Mouse (Mus musculus): Measurements from ENCODE around the gene Dot1l. TPM values are rescaled to one million over a fixed set of nuclear protein-coding genes. Genes with fewer than 3 reads are reported as not detected.
"Not testable (repeated sequence)": the region's sequence is repeated elsewhere in the genome, so short reads cannot be mapped to it uniquely, and the experiment has no call there.

Gene Dot1l
- polyA plus RNA-seq, 1 experiment from 2014 or later = 29.2 TPM

DNA sequence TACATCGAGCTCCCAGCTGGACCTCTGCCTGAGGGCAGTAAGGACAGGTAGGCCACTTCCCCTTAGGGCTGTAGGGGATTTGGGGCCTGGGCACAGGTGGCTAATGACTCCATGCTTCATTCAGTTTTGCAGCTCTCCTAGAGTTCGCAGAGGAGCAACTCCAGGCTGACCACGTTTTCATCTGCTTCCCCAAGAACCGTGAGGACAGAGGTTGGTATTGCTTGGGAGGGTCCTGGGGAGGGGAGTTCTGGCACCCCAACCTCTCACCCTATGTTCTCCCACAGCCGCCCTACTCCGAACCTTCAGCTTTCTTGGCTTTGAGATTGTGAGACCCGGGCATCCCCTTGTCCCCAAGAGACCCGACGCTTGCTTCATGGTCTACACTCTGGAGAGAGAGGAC is 73.6 kb downstream of the Dot1l start:
- H3K27me3 ChIP-seq (ENCODE audit: control insufficient read depth, insufficient read depth, low read length); ATAC-seq (ENCODE audit: low FRiP score, low TSS enrichment); H3K27ac ChIP-seq (ENCODE audit: low read depth, low read length); H3K9me3 ChIP-seq (ENCODE audit: control insufficient read depth, low read length); H3K4me3 ChIP-seq (ENCODE audit: low read length); H3K9ac ChIP-seq (ENCODE audit: low read depth, low read length): not testable (repeated sequence)
- 81% methylated on average over 7 of the region's 9 CpGs for WGBS
- H3K36me3 ChIP-seq (ENCODE audit: control insufficient read depth, insufficient read depth, low read length) = peaks cover 19% of the 10 kb centered on the region
- H3K4me1 ChIP-seq (ENCODE audit: control insufficient read depth, insufficient read depth, low read length) = peaks cover 18% of the 10 kb centered on the region
- peak overlapping the region; percentile 97 for H3K4me2 ChIP-seq (replicated peaks; ENCODE audit: low read depth, low read length)

DNA sequence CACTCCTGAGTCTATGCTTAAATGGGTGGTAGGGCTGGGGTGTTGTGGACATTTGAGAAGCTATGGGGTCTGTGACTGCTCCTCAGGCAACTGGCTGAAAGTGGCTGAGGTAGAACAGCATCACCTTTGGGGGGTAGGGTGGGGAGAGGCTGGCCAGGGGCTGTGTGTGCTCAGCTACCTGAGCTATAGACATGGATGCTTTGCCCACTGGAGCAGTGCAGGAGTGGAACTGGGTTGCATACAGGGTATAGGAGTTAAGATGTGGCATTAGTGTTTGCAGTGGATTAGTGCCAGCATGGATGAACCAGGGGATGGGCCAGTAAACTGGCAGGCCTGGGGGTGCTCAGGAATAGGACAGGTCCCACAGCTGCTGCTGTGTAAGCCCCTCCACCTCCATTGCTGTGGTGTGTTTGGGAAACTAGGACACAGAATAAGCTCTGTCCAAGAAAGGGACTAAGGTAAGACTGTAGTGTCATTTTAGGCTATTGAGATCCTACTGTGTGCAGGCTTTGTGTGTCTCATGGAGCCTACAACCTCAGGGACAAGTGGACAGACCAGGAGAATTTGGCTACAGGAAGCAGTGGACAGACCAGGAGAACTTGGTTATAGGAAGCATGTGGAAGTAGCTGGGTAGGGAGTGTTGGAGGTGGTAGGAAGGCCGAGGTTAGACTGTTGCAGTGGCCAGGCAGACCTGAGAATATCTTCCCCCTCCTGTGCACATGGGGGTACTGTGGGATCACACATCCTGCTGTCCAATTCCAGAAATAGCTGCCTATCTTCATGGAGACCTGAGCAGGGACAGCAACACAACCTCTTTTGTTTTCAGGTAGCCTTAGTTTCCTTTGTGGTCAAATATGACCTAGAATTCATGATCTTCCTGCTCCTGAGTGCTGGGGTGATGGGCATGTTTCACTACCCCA is 74.6 kb downstream of the Dot1l start:
- Histone ChIP-seq H3K27ac (ENCODE audit: low read depth, low read length) (no peak overlapping the region), H3K4me3 (ENCODE audit: low read length) (no peak overlapping the region)

DNA sequence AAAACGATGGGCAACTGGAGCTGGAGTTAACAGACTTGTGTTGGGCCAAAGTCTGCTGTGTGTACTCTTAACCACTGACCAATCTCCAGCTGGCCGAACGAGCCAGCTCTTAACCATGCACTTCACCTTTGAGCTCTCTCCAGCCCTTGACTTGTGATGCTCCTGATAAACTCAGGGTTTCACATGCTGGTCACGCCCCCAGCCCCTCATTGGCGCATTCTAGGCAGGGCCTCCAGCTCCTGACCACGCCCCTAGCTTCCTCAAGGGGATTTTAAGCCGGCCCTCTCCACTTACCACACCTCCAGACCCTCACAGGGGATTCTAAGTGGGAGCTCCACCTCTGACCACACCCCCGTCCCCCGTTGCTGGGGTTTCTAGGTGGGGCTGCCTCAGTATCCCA is 76.1 kb downstream of the Dot1l start:
- Histone ChIP-seq H3K9ac (ENCODE audit: low read depth, low read length) (no peak overlapping the region), H3K27ac (ENCODE audit: low read depth, low read length) (no peak overlapping the region), H3K27me3 (ENCODE audit: control insufficient read depth, insufficient read depth, low read length) (peaks cover 28% of the 10 kb centered on the region), H3K9me3 (ENCODE audit: control insufficient read depth, low read length) (peaks cover 11% of the 10 kb centered on the region), H3K36me3 (ENCODE audit: control insufficient read depth, insufficient read depth, low read length) (peaks cover 19% of the 10 kb centered on the region), H3K4me1 (ENCODE audit: control insufficient read depth, insufficient read depth, low read length) (peaks cover 18% of the 10 kb centered on the region), H3K4me3 (ENCODE audit: low read length) (no peak overlapping the region), H3K4me2 (replicated peaks; ENCODE audit: low read depth, low read length) (no peak overlapping the region; the same call in 1 of the 2 replicates)
- under 1% methylated on average over 9 of the region's 9 CpGs for WGBS
- peak; percentile 32 for ATAC-seq (ENCODE audit: low FRiP score, low TSS enrichment)

More for the DNA sequence above, 74.6 kb downstream of the Dot1l start:
- H3K9ac ChIP-seq (ENCODE audit: low read depth, low read length) = no peak overlapping the region
- H3K36me3 ChIP-seq (ENCODE audit: control insufficient read depth, insufficient read depth, low read length) = peaks cover 19% of the 10 kb centered on the region
- 80% methylated on average over 1 of the region's 1 CpGs for WGBS
- no peak overlapping the region for H3K4me2 ChIP-seq (replicated peaks; ENCODE audit: low read depth, low read length)
- ATAC-seq (ENCODE audit: low FRiP score, low TSS enrichment) = no peak
- H3K27me3 ChIP-seq (ENCODE audit: control insufficient read depth, insufficient read depth, low read length) = peaks cover 14% of the 10 kb centered on the region
- peaks cover 4% of the 10 kb centered on the region; the same call in 1 of the 2 replicates for H3K9me3 ChIP-seq (ENCODE audit: control insufficient read depth, low read length)
- H3K4me1 ChIP-seq (ENCODE audit: control insufficient read depth, insufficient read depth, low read length) = peaks cover 18% of the 10 kb centered on the region

DNA sequence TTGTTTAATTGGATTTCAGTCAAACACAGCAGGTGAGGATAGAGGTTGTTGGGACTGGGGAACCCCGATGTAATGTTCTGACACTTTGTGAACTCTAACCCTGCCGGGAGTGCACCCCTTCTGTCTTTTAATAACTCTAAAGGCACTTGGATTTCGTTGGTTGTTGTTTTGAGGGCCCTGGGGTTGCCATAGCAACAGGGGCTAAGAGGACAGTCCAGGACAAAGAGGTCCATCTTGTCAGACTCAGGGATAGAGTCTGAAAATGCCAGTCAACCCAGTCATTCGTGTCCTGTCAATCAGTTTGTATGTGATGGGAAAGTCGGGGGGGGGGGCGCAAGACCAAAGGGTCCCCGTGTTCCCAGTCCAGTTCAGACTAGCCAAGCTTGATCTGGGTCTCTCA is 77.8 kb downstream of the Dot1l start:
- 76% methylated on average over 7 of the region's 7 CpGs for WGBS
- Histone ChIP-seq H3K27me3 (ENCODE audit: control insufficient read depth, insufficient read depth, low read length) (peaks cover 36% of the 10 kb centered on the region), H3K36me3 (ENCODE audit: control insufficient read depth, insufficient read depth, low read length) (peaks cover 19% of the 10 kb centered on the region), H3K9me3 (ENCODE audit: control insufficient read depth, low read length) (peaks cover 11% of the 10 kb centered on the region), H3K9ac (ENCODE audit: low read depth, low read length) (no peak overlapping the region), H3K4me1 (ENCODE audit: control insufficient read depth, insufficient read depth, low read length) (peaks cover 14% of the 10 kb centered on the region), H3K4me3 (ENCODE audit: low read length) (no peak overlapping the region), H3K27ac (ENCODE audit: low read depth, low read length) (no peak overlapping the region), H3K4me2 (replicated peaks; ENCODE audit: low read depth, low read length) (no peak overlapping the region)
- no peak for ATAC-seq (ENCODE audit: low FRiP score, low TSS enrichment)

DNA sequence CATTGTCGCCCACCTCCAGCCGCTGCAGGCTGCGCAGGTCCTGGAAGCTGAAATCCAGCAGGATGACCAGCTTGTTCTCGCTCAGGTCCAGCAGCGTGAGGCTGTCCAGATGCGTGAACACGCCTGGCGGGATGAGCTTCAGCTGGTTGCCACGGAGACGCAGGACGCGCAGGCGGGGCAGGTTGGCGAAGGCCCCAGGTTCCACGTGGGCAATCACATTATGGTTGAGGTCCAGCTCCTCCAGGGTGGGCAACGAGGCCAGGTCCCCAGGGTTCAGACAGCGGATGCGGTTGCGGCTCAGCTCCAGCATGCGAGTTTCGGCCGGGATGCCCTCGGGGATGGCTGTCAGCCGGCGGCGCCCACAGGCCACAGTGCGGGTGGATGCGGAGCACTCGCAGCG is 80.6 kb downstream of the Dot1l start:
- whole genome bisulfite sequencing = 59% methylated on average over 30 of the region's 30 CpGs
- no peak overlapping the region for H3K4me3 ChIP-seq (ENCODE audit: low read length)
- no peak overlapping the region for H3K27ac ChIP-seq (ENCODE audit: low read depth, low read length)
- H3K27me3 ChIP-seq (ENCODE audit: control insufficient read depth, insufficient read depth, low read length) = peaks cover 39% of the 10 kb centered on the region
- no peak overlapping the region for H3K4me2 ChIP-seq (replicated peaks; ENCODE audit: low read depth, low read length)
- no peak for ATAC-seq (ENCODE audit: low FRiP score, low TSS enrichment)
- H3K9me3 ChIP-seq (ENCODE audit: control insufficient read depth, low read length) = peaks cover 11% of the 10 kb centered on the region
- H3K36me3 ChIP-seq (ENCODE audit: control insufficient read depth, insufficient read depth, low read length) = peaks cover 3% of the 10 kb centered on the region; the same call in 1 of the 2 replicates
- H3K4me1 ChIP-seq (ENCODE audit: control insufficient read depth, insufficient read depth, low read length) = peaks cover 7% of the 10 kb centered on the region
- no peak overlapping the region for H3K9ac ChIP-seq (ENCODE audit: low read depth, low read length)

DNA sequence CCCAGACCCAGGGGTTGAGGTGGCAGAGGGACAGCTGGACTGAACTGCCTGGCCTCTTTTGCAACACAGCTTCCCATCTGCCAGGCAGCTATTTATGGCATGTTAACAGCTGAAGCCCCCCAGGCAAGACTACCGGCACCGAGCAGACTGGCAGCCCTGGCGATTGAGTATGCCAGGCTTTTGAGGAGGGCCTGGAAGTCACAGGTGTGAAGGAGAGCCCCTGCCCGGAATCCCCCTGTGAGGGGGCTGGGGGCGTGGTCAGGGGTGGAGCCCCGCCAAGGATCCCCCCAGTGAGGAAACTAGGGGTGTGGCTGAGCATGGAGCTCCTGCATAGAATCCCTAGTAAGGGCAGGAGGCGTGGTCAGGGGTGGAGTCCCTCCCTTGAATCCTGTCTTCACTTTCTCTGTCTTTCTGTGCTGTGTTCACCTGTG is 82.0 kb downstream of the Dot1l start:
- WGBS = 51% methylated on average over 7 of the region's 7 CpGs
- Histone ChIP-seq H3K27me3 (ENCODE audit: control insufficient read depth, insufficient read depth, low read length) (peaks cover 42% of the 10 kb centered on the region), H3K4me2 (replicated peaks; ENCODE audit: low read depth, low read length) (no peak overlapping the region), H3K4me3 (ENCODE audit: low read length) (no peak overlapping the region), H3K9me3 (ENCODE audit: control insufficient read depth, low read length) (peaks cover 11% of the 10 kb centered on the region), H3K36me3 (ENCODE audit: control insufficient read depth, insufficient read depth, low read length) (no peaks in the 10 kb centered on the region), H3K9ac (ENCODE audit: low read depth, low read length) (no peak overlapping the region), H3K27ac (ENCODE audit: low read depth, low read length) (no peak overlapping the region), H3K4me1 (ENCODE audit: control insufficient read depth, insufficient read depth, low read length) (no peaks in the 10 kb centered on the region)
- no peak for ATAC-seq (ENCODE audit: low FRiP score, low TSS enrichment)

DNA sequence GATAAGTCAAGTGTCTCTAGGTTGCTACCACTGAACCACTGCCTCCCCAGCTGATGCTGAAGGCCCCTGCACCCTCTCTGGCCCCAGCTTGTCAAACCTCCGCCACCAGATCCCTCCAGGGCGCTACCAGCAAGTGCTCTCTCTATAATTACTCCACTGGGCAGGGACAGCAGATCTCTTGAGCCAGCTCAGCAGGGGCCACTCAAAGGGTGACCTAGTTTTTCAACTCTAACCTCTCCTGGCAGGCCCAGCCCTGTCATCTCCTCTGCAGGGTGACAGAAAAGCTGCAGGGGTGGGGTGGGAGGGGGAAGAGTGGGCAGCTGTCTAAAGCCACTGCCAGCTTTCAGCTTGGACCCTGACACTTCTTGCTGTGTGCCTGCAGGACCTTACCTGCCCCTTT is 82.8 kb downstream of the Dot1l start:
- H3K27me3 ChIP-seq (ENCODE audit: control insufficient read depth, insufficient read depth, low read length) = peaks cover 51% of the 10 kb centered on the region
- WGBS = 20% methylated on average over 2 of the region's 2 CpGs
- H3K27ac ChIP-seq (ENCODE audit: low read depth, low read length) = no peak overlapping the region
- ATAC-seq (ENCODE audit: low FRiP score, low TSS enrichment) = no peak
- H3K36me3 ChIP-seq (ENCODE audit: control insufficient read depth, insufficient read depth, low read length) = no peaks in the 10 kb centered on the region
- H3K4me3 ChIP-seq (ENCODE audit: low read length) = no peak overlapping the region
- no peak overlapping the region for H3K9ac ChIP-seq (ENCODE audit: low read depth, low read length)
- H3K9me3 ChIP-seq (ENCODE audit: control insufficient read depth, low read length) = peaks cover 11% of the 10 kb centered on the region
- H3K4me1 ChIP-seq (ENCODE audit: control insufficient read depth, insufficient read depth, low read length) = no peaks in the 10 kb centered on the region
- H3K4me2 ChIP-seq (replicated peaks; ENCODE audit: low read depth, low read length) = no peak overlapping the region

DNA sequence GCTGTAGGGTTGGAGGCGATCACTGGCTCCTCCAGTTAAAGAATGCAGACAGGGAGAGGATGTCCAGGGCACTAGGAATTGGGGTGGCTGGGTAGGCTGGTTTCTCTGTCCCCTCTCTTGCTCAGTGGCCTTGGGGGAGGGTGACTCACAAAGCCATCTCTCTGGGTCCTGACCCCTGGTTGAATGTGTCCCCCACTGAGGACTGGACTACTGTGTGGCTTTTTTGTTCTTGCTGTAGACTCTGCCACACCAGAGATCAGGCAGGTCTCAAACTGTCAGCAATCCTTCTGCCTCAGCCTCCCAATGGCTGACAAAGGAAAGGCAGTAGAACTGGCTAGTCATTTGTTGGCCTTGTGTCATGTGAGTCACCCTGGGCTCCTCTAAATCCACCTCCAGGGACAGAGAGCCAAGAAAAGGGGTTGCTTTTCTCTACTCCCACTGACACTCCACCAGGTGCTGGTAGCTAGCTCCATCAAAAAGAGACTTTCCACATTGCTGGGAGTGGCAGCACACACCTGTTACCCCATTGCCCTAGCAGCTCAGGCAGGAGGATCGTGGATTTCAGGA is 83.4 kb downstream of the Dot1l start:
- peaks cover under 1% of the 10 kb centered on the region; the same call in 1 of the 2 replicates for H3K4me1 ChIP-seq (ENCODE audit: control insufficient read depth, insufficient read depth, low read length)
- H3K27ac ChIP-seq (ENCODE audit: low read depth, low read length) = no peak overlapping the region
- 53% methylated on average over 2 of the region's 2 CpGs for WGBS
- H3K27me3 ChIP-seq (ENCODE audit: control insufficient read depth, insufficient read depth, low read length) = peaks cover 54% of the 10 kb centered on the region
- ATAC-seq (ENCODE audit: low FRiP score, low TSS enrichment) = no peak
- peaks cover 11% of the 10 kb centered on the region for H3K9me3 ChIP-seq (ENCODE audit: control insufficient read depth, low read length)
- H3K4me2 ChIP-seq (replicated peaks; ENCODE audit: low read depth, low read length) = no peak overlapping the region
- no peak overlapping the region for H3K9ac ChIP-seq (ENCODE audit: low read depth, low read length)
- no peaks in the 10 kb centered on the region for H3K36me3 ChIP-seq (ENCODE audit: control insufficient read depth, insufficient read depth, low read length)
- H3K4me3 ChIP-seq (ENCODE audit: low read length) = no peak overlapping the region

DNA sequence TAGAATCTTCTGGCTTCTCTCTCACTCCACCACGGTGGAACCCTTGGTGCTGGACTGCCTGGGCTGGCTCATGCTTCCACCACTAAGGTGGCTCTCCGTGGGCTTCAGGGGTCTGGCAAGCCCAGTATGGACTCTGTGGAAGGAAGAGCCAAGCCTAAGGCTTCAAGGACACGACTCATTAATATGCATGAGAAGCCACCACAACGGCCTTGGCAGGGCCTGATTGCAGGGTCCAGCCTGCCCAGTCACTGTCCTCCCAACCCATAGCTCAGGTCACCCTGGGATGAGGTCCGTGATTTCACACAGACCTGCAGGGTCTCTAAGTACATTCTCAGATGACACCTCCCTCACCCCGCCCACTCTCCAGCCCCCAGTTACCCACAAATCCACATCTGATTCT is 84.8 kb downstream of the Dot1l start:
- Histone ChIP-seq H3K27me3 (ENCODE audit: control insufficient read depth, insufficient read depth, low read length) (peaks cover 54% of the 10 kb centered on the region), H3K36me3 (ENCODE audit: control insufficient read depth, insufficient read depth, low read length) (no peaks in the 10 kb centered on the region), H3K9ac (ENCODE audit: low read depth, low read length) (no peak overlapping the region), H3K4me1 (ENCODE audit: control insufficient read depth, insufficient read depth, low read length) (peaks cover 9% of the 10 kb centered on the region), H3K9me3 (ENCODE audit: control insufficient read depth, low read length) (peaks cover 4% of the 10 kb centered on the region), H3K27ac (ENCODE audit: low read depth, low read length) (no peak overlapping the region), H3K4me3 (ENCODE audit: low read length) (no peak overlapping the region), H3K4me2 (replicated peaks; ENCODE audit: low read depth, low read length) (no peak overlapping the region)
- WGBS = 51% methylated on average over 6 of the region's 6 CpGs
- ATAC-seq (ENCODE audit: low FRiP score, low TSS enrichment) = no peak

Data from kidney, embryonic 14.5 days (tissue).